Mouse (Mus musculus) hindbrain, embryonic 14.5 days (tissue): ENCODE data around the gene Olfr790. TPM values are rescaled to one million over a fixed set of nuclear protein-coding genes. Genes with fewer than 3 reads are reported as not detected.

ENCODE experiments used
- polyA plus RNA-seq: library from polyadenylated mRNA; unstranded; fragments of >200 nt; fragmentation: Nextera tagmentation; extraction: Ambion mirVana; gene quantifications from 2 replicates; pipeline ENCODE4 v1.2.1, GENCODE M21; 2014

The Olfr790 gene
- polyA plus RNA-seq, 1 experiment from 2014 or later = not detected

Other genes starting within 250 kb of the Olfr790 start
- not detected in 2 replicates for gene Olfr776, start 239.4 kb upstream of the Olfr790 start, polyA plus RNA-seq
- gene Olfr777, start 227.0 kb upstream of the Olfr790 start, polyA plus RNA-seq = not detected in 2 replicates
- not detected in 2 replicates for gene Olfr780, start 180.4 kb upstream of the Olfr790 start, polyA plus RNA-seq
- not detected in 2 replicates for gene Olfr781, start 169.6 kb upstream of the Olfr790 start, polyA plus RNA-seq
- gene Olfr782, start 149.6 kb upstream of the Olfr790 start, polyA plus RNA-seq = not detected in 2 replicates
- gene Olfr784, start 114.4 kb upstream of the Olfr790 start, polyA plus RNA-seq = 0.09 and 0.10 TPM in 2 replicates
- gene Olfr785, start 93.1 kb upstream of the Olfr790 start, polyA plus RNA-seq = not detected in 2 replicates
- not detected in 2 replicates for gene Olfr786, start 71.2 kb upstream of the Olfr790 start, polyA plus RNA-seq
- gene Olfr787, start 36.6 kb upstream of the Olfr790 start, polyA plus RNA-seq = not detected in 2 replicates
- gene Olfr788, start 27.5 kb upstream of the Olfr790 start, polyA plus RNA-seq = not detected in 2 replicates
- not detected in 2 replicates for gene Olfr789, start 13.7 kb upstream of the Olfr790 start, polyA plus RNA-seq
- not detected in 2 replicates for gene Olfr791, start 23.3 kb downstream of the Olfr790 start, polyA plus RNA-seq
- gene Olfr792, start 40.7 kb downstream of the Olfr790 start, polyA plus RNA-seq = not detected in 2 replicates
- not detected in 2 replicates for gene Olfr794, start 69.2 kb downstream of the Olfr790 start, polyA plus RNA-seq
- gene Olfr796, start 114.1 kb downstream of the Olfr790 start, polyA plus RNA-seq = not detected in 2 replicates
- gene Olfr798, start 129.4 kb downstream of the Olfr790 start, polyA plus RNA-seq = not detected in 2 replicates
- gene Olfr799, start 139.0 kb downstream of the Olfr790 start, polyA plus RNA-seq = not detected in 2 replicates
- gene Olfr800, start 159.2 kb downstream of the Olfr790 start, polyA plus RNA-seq = not detected in 2 replicates
- gene Olfr801, start 175.4 kb downstream of the Olfr790 start, polyA plus RNA-seq = not detected in 2 replicates
- gene Olfr802, start 189.7 kb downstream of the Olfr790 start, polyA plus RNA-seq = 0.05 TPM in 1 of 2 replicates, not detected in the other
- gene Olfr803, start 195.8 kb downstream of the Olfr790 start, polyA plus RNA-seq = not detected in 2 replicates
- not detected in 2 replicates for gene Olfr804, start 204.7 kb downstream of the Olfr790 start, polyA plus RNA-seq
- not detected in 2 replicates for gene Olfr805, start 230.9 kb downstream of the Olfr790 start, polyA plus RNA-seq
- gene Olfr806, start 243.4 kb downstream of the Olfr790 start, polyA plus RNA-seq = not detected in 2 replicates